Mouse (Mus musculus) right cerebral cortex, postnatal 36 days (tissue): Measurements from ENCODE around the gene Ppard.

Experiments
- DNase-seq, 2 experiments: peaks; one replicate each; pipeline ENCODE4 v3.0.0; 2022; ENCODE audit warnings: low spot score in 2 of 2, mixed read lengths in 1 of 2

The Ppard gene

DNA sequence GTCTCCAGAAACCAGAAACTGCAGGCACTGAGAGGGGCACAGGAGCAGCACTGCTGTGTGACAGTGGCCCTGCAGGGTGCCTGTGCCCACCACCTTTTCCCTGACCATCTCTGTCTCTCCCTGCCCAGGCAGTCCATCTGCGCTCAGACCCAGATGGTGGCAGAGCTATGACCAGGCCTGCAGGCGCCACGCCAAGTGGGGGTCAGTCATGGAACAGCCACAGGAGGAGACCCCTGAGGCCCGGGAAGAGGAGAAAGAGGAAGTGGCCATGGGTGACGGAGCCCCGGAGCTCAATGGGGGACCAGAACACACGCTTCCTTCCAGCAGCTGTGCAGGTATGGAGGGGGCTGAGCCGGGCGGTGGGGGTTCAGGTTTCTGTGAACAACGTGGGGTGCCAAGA, 53.6 kb downstream of the Ppard start:
- DNase-seq: no peak

DNA sequence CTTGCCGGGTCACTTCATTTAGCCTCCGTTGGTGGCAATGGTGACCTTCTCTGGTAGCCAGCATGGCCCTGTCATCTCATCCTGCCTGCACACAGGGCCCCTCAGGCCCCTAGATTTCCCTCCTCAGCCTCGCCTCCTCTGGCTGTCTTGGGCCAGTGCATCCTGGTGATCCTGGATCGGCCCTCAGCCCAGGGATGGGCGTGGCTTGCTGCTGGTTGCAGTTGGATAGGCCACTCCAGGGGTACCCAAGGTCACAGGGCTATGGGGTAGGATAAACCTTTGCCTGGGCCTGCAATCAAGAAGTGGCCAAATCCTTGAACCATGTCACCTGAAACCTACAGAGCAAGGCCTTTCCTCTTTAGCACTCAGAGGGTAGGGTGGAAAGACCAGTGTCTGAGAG, 54.5 kb downstream of the Ppard start:
- DNase-seq: no peak

DNA sequence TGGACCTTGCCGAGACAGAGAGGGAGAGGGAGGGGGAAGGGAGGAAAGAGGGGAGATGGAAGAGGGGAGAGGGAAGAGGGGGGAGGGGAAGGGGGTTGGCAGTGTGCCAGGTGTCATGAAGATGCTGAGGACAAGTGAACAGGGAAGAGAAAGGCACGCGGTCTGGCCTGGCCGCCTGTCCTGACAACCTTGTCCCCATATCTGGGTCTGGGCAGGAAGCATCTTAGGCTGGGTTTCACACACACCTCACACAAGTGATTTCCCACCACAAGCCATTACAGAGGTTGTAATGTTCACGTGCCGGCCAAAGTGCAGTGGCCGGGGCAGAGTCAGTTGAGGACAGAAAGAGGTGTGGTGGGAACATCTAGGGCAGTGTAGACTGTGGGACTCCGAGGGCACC, 55.1 kb downstream of the Ppard start:
- DNase-seq: no peak

DNA sequence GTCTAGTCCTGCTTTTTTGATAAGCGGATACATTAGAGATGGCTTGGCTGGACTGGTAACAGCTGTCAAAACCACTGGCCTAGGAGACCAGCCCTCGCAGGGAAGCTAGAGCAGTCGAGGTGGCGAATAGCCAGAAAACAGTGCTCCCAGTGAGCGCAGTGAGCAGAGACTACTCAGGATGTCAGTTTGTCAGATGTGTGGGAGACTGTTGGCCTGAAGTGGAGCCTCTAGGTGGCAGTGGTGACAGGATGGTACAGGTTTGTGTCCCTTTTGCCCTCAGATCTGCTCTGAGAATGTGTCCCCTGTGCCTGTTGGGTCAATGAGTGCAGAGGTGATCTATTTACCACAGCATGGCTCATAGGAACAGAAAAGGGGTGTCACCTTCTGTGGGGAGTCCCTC, 55.5 kb downstream of the Ppard start:
- DNase-seq: no peak

DNA sequence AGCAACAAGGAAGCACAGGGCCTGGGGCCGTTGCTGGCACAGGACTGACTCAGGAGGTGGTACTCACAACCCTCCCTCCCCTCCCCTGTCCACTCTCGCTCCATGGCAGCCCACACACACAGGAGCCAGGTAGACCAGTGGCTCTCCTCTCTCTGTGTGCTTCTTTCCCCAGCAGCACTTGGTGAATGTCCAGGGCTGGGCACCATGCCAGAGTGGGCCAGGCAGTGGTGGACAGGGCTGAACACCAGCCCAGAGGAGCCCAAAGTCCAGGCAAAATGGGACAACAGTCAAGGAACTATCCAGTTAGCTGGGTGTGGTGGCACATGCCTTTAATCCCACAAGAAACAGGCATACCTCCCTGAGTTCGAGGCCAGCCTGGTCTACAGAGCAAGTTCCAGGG, 57.8 kb downstream of the Ppard start:
- no peak for DNase-seq

DNA sequence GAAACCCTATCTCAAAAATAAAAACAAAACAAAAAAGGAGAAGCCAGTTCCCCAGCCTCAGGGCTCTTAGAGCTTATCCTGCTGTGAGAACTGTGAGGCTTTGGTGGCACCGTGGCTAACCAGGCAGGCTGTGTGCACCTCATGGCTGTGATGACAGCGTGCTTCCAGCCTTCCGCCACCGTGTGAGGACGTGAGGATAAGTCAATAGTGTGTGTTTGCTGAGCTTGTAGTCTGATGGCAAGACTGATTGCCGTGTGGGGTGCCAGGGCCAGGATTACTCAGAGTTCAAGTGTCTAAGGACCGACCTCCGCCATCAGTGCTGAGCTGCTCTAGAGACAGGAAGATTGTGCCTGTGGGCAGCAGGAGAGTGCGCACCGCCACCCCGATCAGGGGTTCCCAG, 58.2 kb downstream of the Ppard start:
- no peak for DNase-seq

DNA sequence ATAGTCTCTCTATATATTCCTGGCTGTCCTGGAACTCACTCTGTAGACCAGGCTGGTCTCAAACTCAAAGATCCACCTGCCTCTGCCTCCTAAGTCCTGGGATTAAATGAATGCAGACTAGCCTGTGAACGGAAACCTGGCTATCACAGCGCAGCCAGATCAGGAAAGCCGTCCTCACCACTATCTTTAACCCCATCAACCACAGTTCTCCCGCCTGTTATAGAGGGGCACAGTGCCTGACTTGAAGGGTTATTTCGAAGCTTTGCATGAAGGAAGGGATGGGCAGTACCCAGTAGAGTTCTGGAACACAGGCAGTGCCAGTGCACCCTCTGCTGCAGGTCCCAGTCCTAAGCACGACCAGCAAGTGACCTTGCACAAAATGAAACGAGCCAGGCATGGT, 58.8 kb downstream of the Ppard start:
- DNase-seq: no peak

DNA sequence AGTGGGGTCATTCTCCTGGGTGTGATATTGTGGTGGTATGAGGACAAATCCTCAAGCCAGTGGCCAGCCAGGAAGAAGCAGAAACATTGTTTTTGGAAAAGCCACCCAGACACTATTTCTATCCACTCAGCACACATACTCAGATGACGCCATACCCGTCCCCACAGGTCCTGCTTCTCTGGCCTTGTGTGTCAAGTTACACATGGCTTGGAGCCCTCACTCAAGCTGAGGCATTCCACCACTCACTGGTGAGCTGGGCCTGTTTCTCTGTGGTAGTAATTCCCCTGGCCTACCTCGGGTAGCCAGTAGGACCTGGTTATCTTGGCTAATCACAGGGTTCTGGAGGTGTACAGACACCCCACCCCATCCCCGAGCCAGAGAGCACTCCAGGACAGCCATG, 61.2 kb downstream of the Ppard start:
- DNase-seq: no peak

DNA sequence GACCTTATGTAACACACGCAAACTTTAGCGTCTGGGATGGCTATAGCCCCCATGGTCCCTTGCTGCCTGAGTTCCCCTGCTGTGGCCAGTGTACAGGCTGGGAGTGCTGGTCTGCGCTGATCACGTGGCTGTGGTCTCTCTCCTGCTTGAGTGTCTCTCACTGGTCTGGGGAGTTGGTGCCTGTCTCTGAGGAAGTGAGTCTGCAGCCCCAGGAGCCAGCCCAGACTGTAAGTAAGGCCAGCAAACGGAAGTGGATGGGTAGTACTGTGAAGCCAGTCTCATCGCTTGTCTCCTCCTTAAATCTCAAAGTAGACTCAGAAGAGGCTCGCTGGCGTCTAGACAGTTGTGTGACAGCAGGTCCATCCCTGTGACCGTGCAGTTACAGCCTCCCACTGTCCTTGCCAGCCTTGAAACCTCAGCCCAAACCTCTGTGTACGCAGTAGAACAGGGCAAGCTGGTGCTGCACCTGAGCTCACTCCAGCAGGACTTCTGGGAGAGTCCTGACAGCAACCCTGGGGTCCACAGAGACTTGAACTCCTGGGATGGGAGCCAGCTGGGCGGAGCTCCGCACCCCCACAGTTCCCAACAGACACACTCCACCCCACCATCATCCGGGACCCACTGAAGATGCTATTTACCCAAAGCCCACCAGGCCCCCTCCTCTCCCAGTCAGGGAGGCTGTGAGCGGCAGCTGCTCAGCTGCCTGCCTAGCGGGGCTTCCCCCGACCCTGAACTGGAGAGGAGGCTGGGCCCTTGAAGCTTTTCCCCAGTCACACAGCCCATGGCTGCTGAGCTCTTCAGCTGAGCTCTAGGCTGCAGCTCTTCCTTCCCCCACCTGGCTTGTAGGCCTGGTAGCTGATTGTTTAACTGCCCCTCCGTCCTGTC, 62.2 kb downstream of the Ppard start:
- DNase-seq: no peak

DNA sequence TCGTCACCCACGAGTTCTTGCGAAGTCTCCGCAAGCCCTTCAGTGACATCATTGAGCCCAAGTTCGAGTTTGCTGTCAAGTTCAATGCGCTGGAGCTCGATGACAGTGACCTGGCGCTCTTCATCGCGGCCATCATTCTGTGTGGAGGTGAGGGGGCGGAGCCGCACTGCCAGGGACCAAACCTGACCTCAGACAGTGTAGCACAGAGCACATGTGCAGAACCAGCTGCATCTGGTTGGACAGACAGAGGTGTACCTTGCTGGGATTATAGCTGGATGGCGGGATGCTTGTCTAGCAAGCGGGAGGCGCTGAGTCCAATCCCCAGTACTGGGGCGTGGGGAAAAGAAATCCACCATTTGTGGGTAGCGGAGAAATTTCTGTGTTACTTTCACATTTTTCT, 66.4 kb downstream of the Ppard start:
- no peak for DNase-seq

DNA sequence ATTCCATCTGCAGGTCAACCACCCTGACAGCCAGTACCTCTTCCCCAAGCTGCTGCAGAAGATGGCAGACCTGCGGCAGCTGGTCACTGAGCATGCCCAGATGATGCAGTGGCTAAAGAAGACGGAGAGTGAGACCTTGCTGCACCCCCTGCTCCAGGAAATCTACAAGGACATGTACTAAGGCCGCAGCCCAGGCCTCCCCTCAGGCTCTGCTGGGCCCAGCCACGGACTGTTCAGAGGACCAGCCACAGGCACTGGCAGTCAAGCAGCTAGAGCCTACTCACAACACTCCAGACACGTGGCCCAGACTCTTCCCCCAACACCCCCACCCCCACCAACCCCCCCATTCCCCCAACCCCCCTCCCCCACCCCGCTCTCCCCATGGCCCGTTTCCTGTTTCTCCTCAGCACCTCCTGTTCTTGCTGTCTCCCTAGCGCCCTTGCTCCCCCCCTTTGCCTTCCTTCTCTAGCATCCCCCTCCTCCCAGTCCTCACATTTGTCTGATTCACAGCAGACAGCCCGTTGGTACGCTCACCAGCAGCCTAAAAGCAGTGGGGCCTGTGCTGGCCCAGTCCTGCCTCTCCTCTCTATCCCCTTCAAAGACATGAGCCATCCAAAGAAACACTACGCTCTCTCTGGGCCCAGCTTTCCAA, 67.3 kb downstream of the Ppard start:
- DNase-seq: no peak

DNA sequence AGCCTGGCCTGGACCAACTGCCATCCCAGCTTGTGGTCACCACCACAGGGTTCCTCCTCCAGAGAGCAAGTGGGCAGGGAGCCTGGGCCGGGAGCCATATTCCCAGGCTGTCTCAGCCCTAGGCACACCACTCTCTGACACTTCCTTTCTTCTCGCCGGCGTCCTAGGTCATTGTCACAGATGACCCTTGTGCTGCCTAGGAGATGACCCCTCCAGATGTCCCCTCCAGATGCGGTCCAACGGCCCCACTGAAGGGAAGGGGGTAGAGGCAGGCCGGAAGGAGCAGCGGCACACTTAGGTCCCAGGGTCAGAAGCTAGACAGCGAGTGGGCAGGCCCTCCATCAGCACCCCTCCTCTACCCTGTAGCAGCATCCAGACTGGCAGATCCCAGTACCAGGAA, 67.8 kb downstream of the Ppard start:
- DNase-seq: no peak

DNA sequence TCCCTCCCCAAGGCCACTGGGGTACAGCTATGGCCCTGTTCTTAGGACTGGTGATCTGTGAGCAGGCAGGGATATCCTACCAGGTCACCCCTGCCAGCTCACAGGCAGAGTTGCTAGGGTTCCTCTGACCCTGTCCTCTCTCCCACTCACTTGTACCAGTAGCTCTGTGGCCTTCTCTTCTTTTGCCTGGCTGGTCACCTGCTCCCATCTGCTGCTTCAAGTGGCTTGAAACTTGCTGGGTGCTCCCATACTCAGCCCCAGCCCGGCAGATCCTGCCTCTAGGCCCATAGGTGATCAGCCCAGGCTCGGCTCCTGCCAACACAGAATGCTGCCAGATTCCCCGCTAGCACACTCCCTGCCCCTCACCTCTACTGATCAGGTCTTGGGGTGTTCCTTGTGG, 68.3 kb downstream of the Ppard start:
- DNase-seq: no peak

DNA sequence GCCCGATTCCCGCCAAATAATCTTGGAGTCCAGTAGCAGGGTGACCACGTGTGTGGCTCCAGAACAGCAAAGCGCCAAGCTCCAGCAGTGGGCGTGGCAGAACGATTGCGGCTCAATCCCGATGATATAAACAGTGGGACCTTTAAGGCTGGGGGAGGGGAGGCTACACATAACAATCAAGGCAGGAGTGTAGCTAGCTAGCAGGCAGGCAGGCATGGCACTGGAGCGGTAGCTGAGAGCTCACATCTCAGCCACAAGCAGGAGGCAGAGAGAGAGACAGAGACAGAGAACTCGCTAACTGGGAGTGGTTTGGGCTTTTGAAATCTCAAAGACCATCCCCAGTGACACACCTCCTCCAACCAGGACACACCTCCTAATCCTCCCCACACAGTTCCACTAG, 72.7 kb downstream of the Ppard start:
- no peak for DNase-seq

DNA sequence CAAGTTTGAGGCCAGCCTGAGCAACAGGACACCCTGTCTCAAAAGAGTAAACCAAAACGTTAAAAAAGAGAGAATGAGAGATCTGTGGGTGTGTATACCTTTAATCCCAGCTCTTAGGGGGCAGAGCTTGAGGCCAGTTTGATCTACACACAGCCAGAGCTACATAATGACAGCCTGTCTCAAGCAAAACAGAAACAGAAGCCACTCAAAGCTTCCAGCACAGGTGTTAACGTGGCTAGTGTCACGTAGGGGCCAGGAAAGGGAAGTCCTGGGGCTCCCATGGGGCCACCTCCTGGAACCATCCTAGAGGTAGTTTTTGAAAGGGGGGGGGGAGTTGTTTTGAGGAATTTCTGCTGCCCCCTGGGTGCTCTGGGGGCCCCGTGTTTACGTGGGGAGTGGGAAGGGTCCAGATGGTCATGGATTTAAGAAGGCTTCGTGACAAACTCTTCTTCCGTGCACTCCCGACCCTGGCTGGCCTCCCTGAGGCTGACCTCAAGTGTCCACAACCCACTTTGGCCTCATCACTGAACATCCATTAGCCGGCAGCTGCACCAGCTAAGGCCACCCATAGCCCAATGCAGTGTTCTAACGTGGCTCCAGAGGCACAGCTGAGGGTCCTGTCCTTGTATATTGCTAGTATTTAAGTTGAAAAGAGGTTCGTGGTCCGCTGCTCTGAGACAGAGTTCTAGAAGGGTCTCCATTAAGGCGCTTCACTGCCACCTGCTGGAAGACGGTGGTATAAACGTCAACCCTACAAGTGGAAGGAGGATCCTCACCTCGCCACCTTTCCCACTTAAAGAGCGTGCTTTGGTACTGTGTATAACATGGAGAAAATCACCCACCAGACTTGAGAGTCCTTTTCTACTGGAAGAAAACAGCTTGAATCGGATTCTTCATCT, 76.0 kb downstream of the Ppard start:
- peak; percentile 73 for DNase-seq

DNA sequence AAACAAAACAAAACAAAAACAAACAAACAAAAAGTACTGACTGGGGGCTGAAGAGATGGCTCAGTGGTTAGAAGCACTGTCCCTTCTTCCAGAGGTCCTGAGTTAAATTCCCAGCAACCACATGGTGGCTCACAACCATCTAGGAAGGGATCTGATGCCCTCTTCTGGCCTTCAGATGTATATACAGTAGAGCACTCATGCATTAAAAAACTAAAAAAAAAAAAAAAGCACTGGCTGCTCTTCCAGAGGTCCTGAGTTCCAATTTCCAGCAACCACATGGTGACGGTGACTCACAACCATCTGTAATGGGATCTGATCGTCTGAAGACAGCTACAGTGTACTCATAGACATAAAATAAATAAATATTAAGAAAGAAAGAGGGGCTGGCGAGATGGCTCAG, 78.3 kb downstream of the Ppard start:
- DNase-seq: no peak

DNA sequence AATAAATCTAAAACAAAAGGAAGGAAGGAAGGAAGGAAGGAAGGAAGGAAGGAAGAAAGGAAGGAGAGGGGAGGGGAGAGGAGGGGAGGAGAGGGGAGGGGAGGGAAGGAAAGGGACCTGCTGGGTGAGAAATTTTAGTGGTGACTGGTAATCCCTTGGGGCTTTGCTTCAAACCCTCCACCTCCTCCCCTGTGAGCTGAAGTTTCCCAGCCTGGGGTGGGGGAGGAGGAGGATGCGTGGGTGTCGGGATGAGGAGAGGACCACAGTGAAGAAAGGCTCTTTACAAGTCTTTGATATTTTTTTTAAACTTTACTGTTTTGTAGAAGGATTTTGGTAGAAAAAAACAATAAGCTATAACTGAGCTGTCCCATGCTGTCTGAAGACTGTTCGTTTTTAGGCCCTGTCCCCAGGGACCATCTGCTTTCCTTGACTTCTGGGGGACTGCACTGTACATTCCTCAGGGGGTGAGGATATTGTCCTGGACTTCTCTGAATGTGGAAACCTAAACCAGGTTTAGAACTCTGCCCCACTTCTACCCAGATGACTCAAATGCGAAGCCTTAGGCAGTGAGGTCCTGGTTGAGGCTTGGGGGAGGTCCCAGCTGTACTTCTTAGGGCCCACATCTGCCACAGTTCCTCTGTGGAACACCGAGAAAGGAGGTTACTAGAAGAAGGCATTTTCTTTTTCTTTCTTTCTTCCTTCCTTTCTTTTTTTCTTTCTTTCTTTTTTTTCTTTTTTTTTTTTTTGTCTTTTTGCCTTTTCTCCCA, 79.0 kb downstream of the Ppard start:
- no peak for DNase-seq

DNA sequence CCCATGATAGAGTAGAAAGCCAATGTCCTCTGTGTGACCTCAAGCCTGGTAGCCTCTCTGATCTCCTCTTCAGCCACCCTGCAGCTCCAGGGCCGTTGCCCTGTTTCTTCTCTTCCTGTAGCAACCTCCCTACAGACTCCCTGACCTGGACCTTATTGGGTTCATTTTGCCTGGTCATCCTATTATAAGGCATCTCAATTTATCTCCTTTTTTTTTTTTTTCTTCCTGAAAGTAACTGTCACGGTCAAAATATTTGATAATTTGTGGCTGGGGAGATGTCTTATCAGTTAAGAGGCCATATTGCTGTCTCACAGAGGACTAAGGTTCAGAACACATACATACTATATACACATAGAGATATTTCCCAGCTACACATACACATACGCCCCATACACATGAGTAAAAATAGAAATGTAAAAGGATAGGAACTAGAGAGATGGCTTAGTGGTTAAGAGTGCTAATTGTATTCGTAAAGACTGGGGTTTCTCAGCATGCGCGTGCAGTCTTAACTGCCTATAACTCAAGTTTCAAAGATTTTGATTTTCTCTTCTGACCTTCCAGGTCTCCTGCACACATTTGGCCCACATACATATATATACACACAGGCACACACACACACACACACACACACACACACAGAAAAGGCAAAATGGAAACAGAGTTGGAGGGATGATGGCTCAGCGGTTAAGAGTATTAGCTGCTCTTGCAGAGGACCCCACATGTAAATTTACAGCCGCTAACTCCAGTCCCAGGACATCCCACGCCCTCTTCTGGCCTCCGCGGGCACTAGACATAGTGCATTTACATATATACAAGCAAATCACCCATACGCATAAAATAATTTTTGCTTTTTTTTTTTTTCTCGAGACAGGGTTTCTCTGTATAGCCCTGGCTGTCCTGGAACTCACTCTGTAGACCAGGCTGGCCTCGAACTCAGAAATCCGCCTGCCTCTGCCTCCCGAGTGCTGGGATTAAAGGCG, 80.0 kb downstream of the Ppard start:
- DNase-seq: no peak

DNA sequence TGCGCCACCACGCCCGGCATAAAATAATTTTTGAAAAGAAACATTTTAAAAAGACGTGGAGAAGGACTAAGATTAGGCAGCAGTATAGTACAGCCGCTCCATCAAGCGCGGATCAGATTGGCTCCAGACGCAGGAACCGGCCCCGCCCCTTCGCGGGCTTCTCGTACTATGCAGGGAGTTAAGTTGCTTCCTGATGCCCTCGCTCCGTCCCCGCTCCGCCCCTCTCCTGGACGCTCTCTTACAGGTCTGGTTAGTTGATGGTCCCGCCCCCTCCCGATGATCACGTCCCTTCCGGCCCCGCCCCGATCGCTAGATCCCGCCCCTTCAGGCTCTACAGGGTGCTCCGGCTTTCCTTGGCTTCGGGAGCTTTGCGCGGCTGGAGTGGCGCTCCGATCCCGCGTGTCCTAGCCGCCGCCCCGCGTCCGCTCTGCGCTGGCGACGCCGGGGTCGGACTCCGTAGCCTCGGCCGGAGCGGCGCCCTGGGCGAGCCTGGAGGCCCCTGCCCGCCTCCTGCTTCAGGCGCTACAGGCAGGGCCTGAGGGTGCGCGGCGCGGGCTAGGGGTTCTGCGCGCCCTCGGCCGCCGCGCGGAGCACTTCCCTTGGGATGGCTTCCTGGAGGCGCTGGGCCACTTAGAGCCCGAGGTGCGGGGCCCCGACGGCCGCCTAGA, 80.8 kb downstream of the Ppard start, which contains the start of gene Fance:
Fance (plus strand) TSS at position 308 of the 668 bp plus-strand sequence.
- DNase-seq: peak; percentile 94 to 95

DNA sequence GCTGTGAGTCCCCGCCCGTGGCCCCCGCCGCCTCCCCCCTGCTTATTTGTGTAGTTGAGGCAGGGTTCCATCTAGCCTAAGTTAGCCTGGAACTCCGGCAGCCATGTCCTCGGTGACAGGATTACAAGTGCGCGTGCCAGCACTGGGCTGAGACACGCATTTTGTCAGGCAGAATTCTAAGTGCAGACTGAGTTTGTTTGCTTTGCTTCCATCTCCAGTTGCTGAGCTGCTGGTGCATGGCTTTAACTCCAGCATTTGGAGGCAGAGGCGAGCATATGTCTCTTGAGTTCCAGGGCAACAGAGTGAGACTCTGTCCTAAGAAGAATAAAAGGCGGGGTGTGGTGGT, 81.4 kb downstream of the Ppard start:
- no peak for DNase-seq
